Mouse (Mus musculus): ENCODE measurements at regions not wholly inside any gene's neighbourhood (a gene's known extent, or its start where the extent isn't known, plus 50 kb on each side); places are given as distances from the start of the nearest gene placed in this dataset.

DNA sequence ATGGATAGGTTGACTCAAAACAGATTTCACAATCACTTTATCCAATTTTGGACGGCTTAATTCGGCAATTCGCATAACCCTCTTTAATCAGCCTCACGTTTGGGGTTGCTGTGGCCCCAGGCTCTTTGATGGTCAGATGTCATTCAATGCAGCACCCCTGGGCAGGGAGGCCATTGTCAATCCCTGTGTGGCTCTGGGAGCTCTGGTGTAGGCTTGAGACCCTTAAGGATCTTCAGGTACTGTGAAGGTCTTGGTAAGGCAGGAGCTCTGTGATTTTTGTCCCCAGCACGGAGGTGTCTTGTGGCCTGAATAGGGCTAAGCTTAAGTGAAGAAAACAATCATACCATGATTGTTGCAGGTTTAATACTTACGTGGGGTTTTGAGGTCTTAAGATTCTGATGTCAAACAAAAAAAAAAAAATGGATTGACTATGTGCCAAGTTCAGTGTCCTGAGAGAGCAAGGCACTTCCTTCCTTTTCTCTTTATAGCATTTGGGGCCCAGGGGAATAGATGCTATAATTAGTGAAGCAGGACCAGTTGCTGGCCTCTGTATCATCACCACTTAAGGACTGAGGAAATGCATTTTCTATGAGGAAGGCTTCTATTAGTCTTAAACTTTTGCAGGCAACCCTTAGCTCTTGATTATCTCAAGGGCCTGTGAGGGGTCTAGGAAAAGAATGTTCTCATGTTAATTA, 98.9 kb downstream of the Ttc32 start:
- no peak overlapping the region for H3K4me3 ChIP-seq (ENCODE audit: low read depth, low read length)
- H3K4me1 ChIP-seq (ENCODE audit: control insufficient read depth, insufficient read depth, low read length): peaks cover 10% of the 10 kb centered on the region; the same call in 1 of the 2 replicates
- no peaks in the 10 kb centered on the region for H3K36me3 ChIP-seq (ENCODE audit: control insufficient read depth, insufficient read depth, low read length)
- H3K9me3 ChIP-seq (ENCODE audit: control insufficient read depth, low read length): no peaks in the 10 kb centered on the region
- DNase-seq (ENCODE audit: low spot score) (no peak), ATAC-seq (ENCODE audit: low read depth) (no peak)
- no peak overlapping the region for H3K9ac ChIP-seq (ENCODE audit: low read depth, low read length)
- no peaks in the 10 kb centered on the region for H3K27me3 ChIP-seq (replicated peaks; ENCODE audit: control insufficient read depth, insufficient read depth, low read length)
- 53% methylated on average over 6 of the region's 6 CpGs for WGBS
- no peak overlapping the region for H3K27ac ChIP-seq (replicated peaks; ENCODE audit: low read depth, low read length)
- H3K4me2 ChIP-seq (ENCODE audit: low read depth, low read length): no peak overlapping the region

- DNase-seq (ENCODE audit: low spot score) (no peak), ATAC-seq (ENCODE audit: low read depth) (no peak)
- Histone ChIP-seq H3K4me2 (ENCODE audit: low read depth, low read length) (no peak overlapping the region), H3K9me3 (ENCODE audit: control insufficient read depth, low read length) (no peaks in the 10 kb centered on the region), H3K27ac (replicated peaks; ENCODE audit: low read depth, low read length) (no peak overlapping the region), H3K4me3 (ENCODE audit: low read depth, low read length) (no peak overlapping the region), H3K9ac (ENCODE audit: low read depth, low read length) (no peak overlapping the region), H3K36me3 (ENCODE audit: control insufficient read depth, insufficient read depth, low read length) (no peaks in the 10 kb centered on the region), H3K27me3 (replicated peaks; ENCODE audit: control insufficient read depth, insufficient read depth, low read length) (no peaks in the 10 kb centered on the region), H3K4me1 (ENCODE audit: control insufficient read depth, insufficient read depth, low read length) (peaks cover 6% of the 10 kb centered on the region; the same call in 1 of the 2 replicates)
Observed at GRCm38 (mm10) chr12:9132621-9133020, 102.8 kb downstream of the Ttc32 start.

- H3K36me3 ChIP-seq (ENCODE audit: control insufficient read depth, insufficient read depth, low read length): no peaks in the 10 kb centered on the region
- H3K27me3 ChIP-seq (replicated peaks; ENCODE audit: control insufficient read depth, insufficient read depth, low read length): no peaks in the 10 kb centered on the region
- WGBS: 69% methylated on average over 7 of the region's 7 CpGs
- no peaks in the 10 kb centered on the region for H3K4me1 ChIP-seq (ENCODE audit: control insufficient read depth, insufficient read depth, low read length)
- H3K4me3 ChIP-seq (ENCODE audit: low read depth, low read length): no peak overlapping the region
- no peak overlapping the region for H3K9ac ChIP-seq (ENCODE audit: low read depth, low read length)
- no peak overlapping the region for H3K4me2 ChIP-seq (ENCODE audit: low read depth, low read length)
- ATAC-seq (ENCODE audit: low read depth): peak; percentile 62; the same call in 1 of the 2 replicates
- no peaks in the 10 kb centered on the region for H3K9me3 ChIP-seq (ENCODE audit: control insufficient read depth, low read length)
- H3K27ac ChIP-seq (replicated peaks; ENCODE audit: low read depth, low read length): no peak overlapping the region
- DNase-seq (ENCODE audit: low spot score): peak; percentile 79
Observed at GRCm38 (mm10) chr12:9133890-9134870, 104.4 kb downstream of the Ttc32 start.

DNA sequence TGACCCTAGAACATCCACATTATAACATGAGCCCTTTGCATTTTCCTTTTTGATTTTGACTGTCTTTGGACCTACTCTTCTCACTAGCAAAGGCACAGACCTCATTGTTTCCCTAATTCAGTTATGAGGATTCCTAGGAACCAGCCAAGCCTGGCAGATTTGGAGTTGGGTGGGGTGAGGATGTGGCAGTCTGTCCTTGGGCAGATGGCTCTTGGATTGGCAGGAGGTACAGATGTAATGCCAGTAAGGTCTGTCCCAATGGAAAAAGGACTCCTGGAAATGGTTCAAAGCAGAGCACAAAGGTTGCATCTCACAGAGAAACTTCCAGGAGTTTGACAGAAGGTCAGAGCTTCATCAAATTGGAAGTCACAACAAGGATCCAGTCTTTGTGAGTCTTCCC, 121.2 kb downstream of the Ttc32 start:
- no peak overlapping the region for H3K4me2 ChIP-seq (ENCODE audit: low read depth, low read length)
- ATAC-seq (ENCODE audit: low read depth): no peak

GRCm38 (mm10) chr12:9151426-9151825, 121.6 kb downstream of the Ttc32 start:
- Histone ChIP-seq H3K27ac (replicated peaks; ENCODE audit: low read depth, low read length) (no peak overlapping the region), H3K36me3 (ENCODE audit: control insufficient read depth, insufficient read depth, low read length) (no peaks in the 10 kb centered on the region), H3K27me3 (replicated peaks; ENCODE audit: control insufficient read depth, insufficient read depth, low read length) (no peaks in the 10 kb centered on the region), H3K4me3 (ENCODE audit: low read depth, low read length) (no peak overlapping the region), H3K4me1 (ENCODE audit: control insufficient read depth, insufficient read depth, low read length) (no peaks in the 10 kb centered on the region), H3K9me3 (ENCODE audit: control insufficient read depth, low read length) (no peaks in the 10 kb centered on the region), H3K4me2 (ENCODE audit: low read depth, low read length) (no peak overlapping the region), H3K9ac (ENCODE audit: low read depth, low read length) (no peak overlapping the region)
- no peak for ATAC-seq (ENCODE audit: low read depth)
- no peak for DNase-seq (ENCODE audit: low spot score)
- WGBS: 80% methylated on average over 1 of the region's 1 CpGs

More for the DNA sequence above, 121.2 kb downstream of the Ttc32 start:
- Histone ChIP-seq H3K9me3 (ENCODE audit: control insufficient read depth, low read length) (no peaks in the 10 kb centered on the region), H3K9ac (ENCODE audit: low read depth, low read length) (no peak overlapping the region), H3K36me3 (ENCODE audit: control insufficient read depth, insufficient read depth, low read length) (no peaks in the 10 kb centered on the region), H3K27me3 (replicated peaks; ENCODE audit: control insufficient read depth, insufficient read depth, low read length) (no peaks in the 10 kb centered on the region), H3K4me3 (ENCODE audit: low read depth, low read length) (no peak overlapping the region), H3K27ac (replicated peaks; ENCODE audit: low read depth, low read length) (no peak overlapping the region), H3K4me1 (ENCODE audit: control insufficient read depth, insufficient read depth, low read length) (no peaks in the 10 kb centered on the region)
- DNase-seq (ENCODE audit: low spot score): no peak

GRCm38 (mm10) chr12:9154491-9154890, 124.7 kb downstream of the Ttc32 start:
- Histone ChIP-seq H3K4me2 (ENCODE audit: low read depth, low read length) (no peak overlapping the region), H3K4me1 (ENCODE audit: control insufficient read depth, insufficient read depth, low read length) (no peaks in the 10 kb centered on the region; the same call in 1 of the 2 replicates), H3K27ac (replicated peaks; ENCODE audit: low read depth, low read length) (no peak overlapping the region), H3K9ac (ENCODE audit: low read depth, low read length) (no peak overlapping the region), H3K27me3 (replicated peaks; ENCODE audit: control insufficient read depth, insufficient read depth, low read length) (no peaks in the 10 kb centered on the region), H3K4me3 (ENCODE audit: low read depth, low read length) (no peak overlapping the region), H3K36me3 (ENCODE audit: control insufficient read depth, insufficient read depth, low read length) (no peaks in the 10 kb centered on the region), H3K9me3 (ENCODE audit: control insufficient read depth, low read length) (no peaks in the 10 kb centered on the region)
- WGBS: 86% methylated on average over 2 of the region's 2 CpGs
- ATAC-seq (ENCODE audit: low read depth) (no peak), DNase-seq (ENCODE audit: low spot score) (no peak)

GRCm38 (mm10) chr12:9156794-9157193, 127.0 kb downstream of the Ttc32 start:
- Histone ChIP-seq H3K36me3 (ENCODE audit: control insufficient read depth, insufficient read depth, low read length) (no peaks in the 10 kb centered on the region), H3K4me2 (ENCODE audit: low read depth, low read length) (no peak overlapping the region), H3K4me1 (ENCODE audit: control insufficient read depth, insufficient read depth, low read length) (no peaks in the 10 kb centered on the region; the same call in 1 of the 2 replicates), H3K9me3 (ENCODE audit: control insufficient read depth, low read length) (no peaks in the 10 kb centered on the region), H3K27me3 (replicated peaks; ENCODE audit: control insufficient read depth, insufficient read depth, low read length) (no peaks in the 10 kb centered on the region), H3K9ac (ENCODE audit: low read depth, low read length) (no peak overlapping the region), H3K4me3 (ENCODE audit: low read depth, low read length) (no peak overlapping the region), H3K27ac (replicated peaks; ENCODE audit: low read depth, low read length) (no peak overlapping the region)
- ATAC-seq (ENCODE audit: low read depth): no peak
- DNase-seq (ENCODE audit: low spot score): no peak

- Histone ChIP-seq H3K27ac (replicated peaks; ENCODE audit: low read depth, low read length) (no peak overlapping the region), H3K27me3 (replicated peaks; ENCODE audit: control insufficient read depth, insufficient read depth, low read length) (no peaks in the 10 kb centered on the region), H3K9ac (ENCODE audit: low read depth, low read length) (no peak overlapping the region), H3K4me1 (ENCODE audit: control insufficient read depth, insufficient read depth, low read length) (no peaks in the 10 kb centered on the region; the same call in 1 of the 2 replicates), H3K4me3 (ENCODE audit: low read depth, low read length) (no peak overlapping the region), H3K9me3 (ENCODE audit: control insufficient read depth, low read length) (no peaks in the 10 kb centered on the region), H3K36me3 (ENCODE audit: control insufficient read depth, insufficient read depth, low read length) (no peaks in the 10 kb centered on the region), H3K4me2 (ENCODE audit: low read depth, low read length) (no peak overlapping the region)
- ATAC-seq (ENCODE audit: low read depth): no peak
- 65% methylated on average over 5 of the region's 5 CpGs for WGBS
- DNase-seq (ENCODE audit: low spot score): peak; percentile 60
Observed at GRCm38 (mm10) chr12:9158751-9159150, 129.0 kb downstream of the Ttc32 start.

Measured in embryonic facial prominence, embryonic 14.5 days (tissue).